Mouse (Mus musculus) gastrocnemius, adult 2 months (tissue): ENCODE results near the gene Bola3. TPM values are rescaled to one million over a fixed set of nuclear protein-coding genes. Genes with fewer than 3 reads are reported as not detected.

ENCODE experiments used
- DNase-seq: peaks from one replicate; pipeline ENCODE4 v3.0.0; 2022
- H3K27ac ChIP-seq: fragments of 200-600 bp; 2 replicates; pipeline ENCODE4 v1.8.1; 2022; ENCODE audit warnings: mild to moderate bottlenecking
- H3K4me3 ChIP-seq: fragments of 200-600 bp; 2 replicates; pipeline ENCODE4 v1.8.1; 2022; ENCODE audit warnings: mild to moderate bottlenecking, moderate library complexity
- CTCF ChIP-seq: fragments of 200-600 bp; IDR thresholded peaks from 2 replicates; pipeline ENCODE4 v1.8.1; 2022; ENCODE audit warnings: antibody characterized with exemption, mild to moderate bottlenecking, moderate library complexity
- intact Hi-C: fragments of 180-260 bp; cut with DNase I; formaldehyde crosslinking; loops from one replicate; pipeline ENCODE4 v1.15.1; 2025
- total RNA-seq, 2 experiments: library from RNA; stranded (reverse); gene quantifications; 2 replicates each; pipeline ENCODE4 v1.2.3; 2021

Gene Bola3
- total RNA-seq, 2 experiments from 2014 or later = 245 to 263 TPM

- Histone ChIP-seq H3K27ac (no peak overlapping the region), H3K4me3 (no peak overlapping the region)
- no peak for DNase-seq
- TF ChIP-seq CTCF = no peak
- intact Hi-C loops = no loop called here
These were observed 2.7 kb downstream of the Bola3 start for GRCm38 (mm10) chr6:83351490-83352160.

- intact Hi-C loops = no loop called here
- no peak for TF ChIP-seq CTCF
- no peak overlapping the region for H3K4me3 ChIP-seq
- no peak for DNase-seq
- H3K27ac ChIP-seq = no peak overlapping the region
These were observed 3.9 kb downstream of the Bola3 start for GRCm38 (mm10) chr6:83352666-83353410.

GRCm38 (mm10) chr6:83354856-83355781 lies 6.2 kb downstream of the Bola3 start:
- no peak for DNase-seq
- intact Hi-C loops = loop anchor here (5.0 kb wide), 1 partner anchor 102 kb away; the partner anchor contains the start of gene Tet3
- Histone ChIP-seq H3K27ac (no peak overlapping the region), H3K4me3 (no peak overlapping the region)
- TF ChIP-seq CTCF = no peak

DNA sequence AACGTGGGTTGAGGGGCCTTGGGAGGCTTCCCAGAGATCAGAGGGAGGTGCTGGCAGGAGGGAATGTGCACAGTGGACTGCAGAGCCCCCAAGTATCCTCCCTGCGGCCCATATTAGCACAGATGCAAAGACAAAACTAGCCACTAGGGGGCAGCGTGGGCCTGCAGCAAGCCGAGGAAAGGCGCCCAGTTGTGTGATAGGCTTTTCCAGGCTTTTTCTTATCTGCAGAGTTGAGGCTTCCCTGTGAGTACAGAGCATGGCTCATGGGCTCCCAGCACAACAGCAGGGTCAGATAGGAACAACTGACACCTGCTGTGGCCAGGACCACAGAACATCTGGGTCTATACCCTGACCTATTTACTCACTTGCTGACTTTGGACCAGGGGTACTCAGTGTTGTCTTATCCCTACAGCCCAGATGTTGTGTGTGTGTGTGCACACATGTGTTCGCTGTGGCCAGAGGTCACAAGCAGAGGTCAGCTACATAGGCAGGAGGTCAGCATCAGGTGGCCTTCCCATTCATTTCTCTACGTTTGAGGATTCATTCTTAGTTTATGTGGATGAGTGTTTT lies 7.7 kb downstream of the Bola3 start:
- intact Hi-C loops = loop anchor here (1.0 to 5.0 kb wide), 2 partner anchors 101 to 157 kb away; partner anchors contain the start of gene Tet3
- DNase-seq = peak; percentile 88
- TF ChIP-seq CTCF = peak; percentile 97
- Histone ChIP-seq H3K27ac (peak overlapping the region; percentile 7; the same call in 1 of the 2 replicates), H3K4me3 (no peak overlapping the region)

DNA sequence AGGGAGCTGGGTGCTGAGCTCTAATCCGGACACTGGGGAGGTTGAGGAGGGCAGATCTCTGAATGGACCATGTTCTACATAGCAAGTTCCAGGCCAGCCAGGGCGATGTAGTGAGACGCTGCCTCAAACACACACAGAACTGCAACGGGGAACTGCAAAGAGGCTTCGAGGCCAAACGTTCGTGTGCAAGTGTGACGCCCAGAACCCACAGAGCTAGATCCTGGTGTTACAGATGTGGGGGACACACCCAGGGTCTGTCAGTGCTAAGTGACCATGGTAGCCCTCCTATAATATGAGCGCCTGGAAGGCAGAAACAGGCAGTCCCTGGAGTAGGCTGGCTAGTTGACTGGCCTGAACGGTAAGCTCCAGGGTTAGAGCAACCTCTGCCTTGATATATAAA lies 8.5 kb downstream of the Bola3 start:
- intact Hi-C loops = loop anchor here (5.0 kb wide), 1 partner anchor 100 kb away; the partner anchor contains the start of gene Tet3
- TF ChIP-seq CTCF = no peak
- Histone ChIP-seq H3K4me3 (no peak overlapping the region), H3K27ac (no peak overlapping the region)
- DNase-seq = no peak

- Histone ChIP-seq H3K27ac (no peak overlapping the region), H3K4me3 (no peak overlapping the region)
- intact Hi-C loops = no loop called here
- TF ChIP-seq CTCF = no peak
- DNase-seq = no peak
These were observed 12.7 kb downstream of the Bola3 start for GRCm38 (mm10) chr6:83361523-83362248.

DNA sequence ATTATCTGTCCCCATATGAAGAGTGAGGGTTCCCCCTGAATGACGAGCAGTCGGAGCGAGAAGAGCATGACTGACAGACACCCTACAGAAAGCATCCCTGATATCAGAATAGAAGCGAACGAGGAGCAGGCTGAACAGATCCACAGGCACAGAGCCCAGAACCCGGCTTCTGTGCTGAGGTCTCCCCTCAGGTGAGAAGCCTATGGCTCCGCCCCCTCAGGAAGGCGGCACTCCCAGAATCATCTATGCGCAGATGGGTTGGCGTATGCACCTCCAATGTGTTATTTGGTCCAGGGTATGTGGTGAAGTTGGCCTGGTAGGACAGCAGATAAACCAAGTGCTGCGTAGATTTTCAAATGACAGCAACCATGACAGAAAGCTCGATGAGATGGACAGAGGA lies 14.1 kb downstream of the Bola3 start:
- Histone ChIP-seq H3K27ac (no peak overlapping the region), H3K4me3 (no peak overlapping the region)
- TF ChIP-seq CTCF = no peak
- no peak for DNase-seq
- intact Hi-C loops = no loop called here

DNA sequence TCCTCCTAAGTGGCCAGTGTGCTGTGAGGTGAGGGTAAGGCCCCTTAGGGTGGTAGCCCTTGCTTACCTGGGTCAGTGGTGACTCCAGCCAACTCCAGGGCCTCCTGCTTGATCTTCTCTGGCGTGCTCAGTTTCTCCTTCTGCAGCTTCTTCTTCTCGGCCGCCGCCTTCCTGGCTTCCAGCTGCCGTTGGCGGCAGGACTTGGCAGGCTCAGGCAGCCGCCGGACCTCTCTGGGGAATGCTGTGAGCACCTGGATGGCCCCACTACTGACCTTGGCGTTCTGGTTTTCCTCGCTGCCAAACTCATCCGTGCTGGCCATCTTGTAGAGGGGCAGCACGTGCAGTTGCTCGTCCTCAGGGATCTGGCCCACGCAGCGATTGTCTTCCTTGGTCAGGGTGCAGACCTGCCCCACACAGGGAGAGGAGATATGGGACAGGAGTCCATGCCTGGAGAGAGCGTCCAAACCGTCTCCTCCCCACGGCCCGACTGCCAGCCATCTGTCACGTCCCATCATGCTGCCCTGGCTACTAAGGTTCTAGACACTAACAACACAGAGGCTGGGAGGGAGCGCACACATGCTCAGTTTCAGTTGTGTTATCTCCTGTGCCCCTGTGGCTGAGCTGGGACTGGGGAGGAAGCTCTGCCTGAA lies 21.5 kb downstream of the Bola3 start:
- intact Hi-C loops = no loop called here
- peak; percentile 66 for DNase-seq
- H3K4me3 ChIP-seq = peak overlapping the region; percentile 23; the same call in 1 of the 2 replicates
- peak overlapping the region; percentile 44; the same call in 1 of the 2 replicates for H3K27ac ChIP-seq
- no peak for TF ChIP-seq CTCF

- H3K4me3 ChIP-seq = no peak overlapping the region
- peak overlapping the region; percentile 44; the same call in 1 of the 2 replicates for H3K27ac ChIP-seq
- intact Hi-C loops = no loop called here
- DNase-seq = peak; percentile 13
- no peak for TF ChIP-seq CTCF
These were observed 22.4 kb downstream of the Bola3 start for GRCm38 (mm10) chr6:83371350-83371749.

DNA sequence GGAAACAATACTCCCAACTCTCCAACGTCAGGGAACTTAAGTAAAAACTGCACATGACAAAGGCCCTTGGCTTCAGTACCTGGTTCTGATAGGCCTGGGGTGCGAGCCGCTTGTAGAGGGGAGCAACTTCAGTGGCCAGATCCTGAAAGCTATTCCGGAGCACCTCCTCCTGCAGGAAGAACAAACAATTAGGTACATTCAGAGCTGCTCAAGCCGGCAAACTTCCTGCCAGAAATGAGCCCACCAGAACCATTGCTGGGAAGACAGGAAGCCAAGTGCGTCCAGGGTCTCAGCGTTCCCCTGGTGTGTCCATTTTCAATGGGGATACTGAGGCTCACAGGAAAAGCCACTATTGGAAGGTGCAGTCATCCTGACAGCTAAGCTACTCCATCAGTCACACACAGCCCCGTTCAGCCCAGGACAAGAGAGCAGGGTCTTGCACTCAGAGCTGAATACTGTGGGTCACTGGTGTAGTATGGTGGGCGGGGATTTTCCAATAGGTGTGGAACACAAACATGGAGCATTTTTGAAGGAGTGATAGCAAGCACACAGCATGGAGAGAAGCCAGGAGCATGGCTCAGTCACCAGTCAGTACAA lies 24.9 kb downstream of the Bola3 start:
- intact Hi-C loops = no loop called here
- Histone ChIP-seq H3K27ac (peak overlapping the region; percentile 20), H3K4me3 (no peak overlapping the region)
- no peak for TF ChIP-seq CTCF
- peak; percentile 15 for DNase-seq
